Mouse (Mus musculus) forelimb bud, embryonic 11.5 days (tissue): ENCODE measurements at regions not wholly inside any gene's neighbourhood (a gene's known extent, or its start where the extent isn't known, plus 50 kb on each side); places are given as distances from the start of the nearest gene placed in this dataset.

ENCODE experiments used
- DNase-seq: peaks from one replicate; pipeline ENCODE4 v3.0.0-alpha.2; 2012; ENCODE audit warnings: low read depth, low spot score

DNA sequence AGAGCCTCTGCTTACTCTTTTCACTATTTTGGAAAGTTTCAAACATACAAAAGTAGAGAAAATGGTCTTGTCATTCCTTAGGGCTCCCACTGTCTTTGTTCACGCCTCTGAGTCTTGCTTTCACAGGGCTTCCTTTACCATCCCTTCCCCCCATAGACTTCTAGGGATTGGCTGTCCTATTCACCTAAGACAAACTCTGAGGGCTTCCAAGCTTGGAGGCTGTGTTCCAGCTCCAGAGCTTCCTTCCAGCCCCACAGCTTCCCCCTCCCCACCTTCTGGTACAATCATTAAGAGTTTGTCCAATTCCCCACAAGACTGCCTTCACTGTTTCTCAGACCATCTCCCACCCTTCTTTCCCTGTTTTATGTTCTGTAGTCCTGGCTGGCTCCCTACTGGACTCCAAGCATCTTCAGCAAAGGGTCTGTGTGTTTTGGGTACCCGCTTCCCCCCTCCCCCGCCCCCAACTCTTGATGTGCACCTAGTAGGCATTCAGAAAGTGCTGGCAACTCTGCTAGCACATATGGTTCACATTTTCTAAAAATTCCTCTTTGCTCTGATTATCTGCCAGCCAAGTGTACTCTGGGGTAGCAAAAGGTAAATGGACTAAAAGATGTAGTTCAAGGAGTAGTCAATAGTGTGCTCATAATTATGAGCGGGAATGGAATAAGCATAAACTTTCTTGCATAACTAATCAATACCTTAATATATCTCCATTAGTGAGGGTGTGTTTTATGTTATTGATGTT, 344.0 kb downstream of the Slc4a3 start:
- peak; percentile 58 for DNase-seq

GRCm38 (mm10) chr1:75890636-75891276, 344.7 kb downstream of the Slc4a3 start:
- no peak for DNase-seq

DNA sequence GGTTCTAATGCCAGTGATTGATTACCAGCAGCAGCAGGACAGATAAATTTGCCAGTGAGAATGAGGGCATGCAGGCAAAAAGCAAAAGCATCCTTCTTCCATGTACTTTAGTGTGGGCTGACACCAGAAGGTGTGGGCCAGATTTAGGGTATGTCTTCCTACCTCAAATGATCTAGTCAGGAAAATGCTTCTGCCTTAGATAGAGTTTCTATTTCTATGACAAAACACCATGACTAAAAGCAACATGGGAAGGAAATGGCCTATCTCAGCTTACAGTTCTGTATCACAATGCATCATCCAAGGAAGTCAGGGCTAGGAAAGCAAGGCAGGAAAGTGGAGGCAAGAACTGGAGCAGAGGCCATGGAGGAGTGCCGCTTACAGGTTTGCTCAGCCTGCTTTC, 349.5 kb downstream of the Slc4a3 start:
- DNase-seq, result no peak

DNA sequence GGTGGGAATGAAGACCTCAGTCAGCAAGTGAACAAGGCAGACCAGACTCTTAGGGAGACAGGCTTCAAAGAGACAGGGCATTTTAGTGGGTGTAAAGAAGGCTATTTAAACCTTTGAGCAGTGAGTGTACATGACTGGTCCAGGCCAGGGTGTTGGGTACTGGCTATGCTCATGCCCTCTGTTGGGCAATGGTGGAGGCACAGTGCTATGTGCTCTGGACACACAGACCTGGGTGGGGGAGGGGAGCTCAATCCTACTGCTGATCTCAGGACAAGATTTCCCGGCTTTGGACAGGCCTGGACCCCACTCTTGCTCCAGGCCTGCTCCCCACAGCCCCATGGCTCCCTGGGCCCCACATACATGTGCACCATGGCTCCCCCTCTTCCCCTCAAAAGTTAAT, 355.1 kb downstream of the Slc4a3 start:
- DNase-seq, result no peak

- DNase-seq, result no peak
Measured at GRCm38 (mm10) chr1:75905699-75906470, 359.8 kb downstream of the Slc4a3 start.

- DNase-seq, result no peak
Measured at GRCm38 (mm10) chr1:75915311-75915710, 369.2 kb downstream of the Slc4a3 start.

GRCm38 (mm10) chr1:75916181-75916580, 370.1 kb downstream of the Slc4a3 start:
- DNase-seq, result peak; percentile 26

DNA sequence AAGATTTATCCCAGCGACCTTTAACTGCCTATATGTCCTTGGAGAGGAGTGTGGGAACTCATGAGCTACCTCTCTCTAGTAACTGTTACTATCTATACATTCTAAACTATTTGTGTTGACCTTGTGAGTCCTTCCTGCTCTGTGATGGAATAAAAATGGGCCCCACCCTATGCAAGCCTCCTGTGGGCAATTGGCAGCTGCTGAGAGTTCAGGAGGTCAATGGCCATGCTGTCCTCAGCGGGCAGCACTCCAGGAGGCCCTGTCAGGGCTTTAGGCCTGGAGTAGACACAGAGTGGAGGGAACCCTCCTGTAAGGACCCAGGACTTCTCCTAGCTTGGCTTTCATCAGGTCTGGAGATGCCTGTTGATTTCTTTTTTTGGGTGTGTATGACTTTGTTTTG, 373.1 kb downstream of the Slc4a3 start:
- no peak for DNase-seq

- no peak for DNase-seq
Measured at GRCm38 (mm10) chr1:75925046-75925445, 379.0 kb downstream of the Slc4a3 start.

DNA sequence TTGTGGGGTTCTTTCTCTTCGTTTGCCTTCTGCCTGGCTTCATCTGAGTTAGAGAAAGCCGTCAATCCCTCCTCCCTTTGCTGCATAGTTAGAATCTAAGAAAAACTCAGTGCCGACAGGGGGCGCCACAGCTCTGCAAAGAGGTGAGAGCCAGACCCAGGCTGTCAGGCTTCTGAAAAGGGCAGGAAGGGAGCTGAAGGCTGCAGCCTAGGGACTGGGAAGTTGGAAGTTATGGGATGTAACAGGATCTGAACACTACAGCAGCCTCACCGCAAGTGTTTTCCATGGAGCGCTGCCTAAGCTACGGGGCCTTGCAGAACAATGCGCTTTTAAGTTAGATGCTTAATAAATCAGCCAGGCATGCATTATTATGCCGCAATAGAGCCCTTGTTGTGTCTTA, 379.7 kb downstream of the Slc4a3 start:
- peak; percentile 95 for DNase-seq

DNA sequence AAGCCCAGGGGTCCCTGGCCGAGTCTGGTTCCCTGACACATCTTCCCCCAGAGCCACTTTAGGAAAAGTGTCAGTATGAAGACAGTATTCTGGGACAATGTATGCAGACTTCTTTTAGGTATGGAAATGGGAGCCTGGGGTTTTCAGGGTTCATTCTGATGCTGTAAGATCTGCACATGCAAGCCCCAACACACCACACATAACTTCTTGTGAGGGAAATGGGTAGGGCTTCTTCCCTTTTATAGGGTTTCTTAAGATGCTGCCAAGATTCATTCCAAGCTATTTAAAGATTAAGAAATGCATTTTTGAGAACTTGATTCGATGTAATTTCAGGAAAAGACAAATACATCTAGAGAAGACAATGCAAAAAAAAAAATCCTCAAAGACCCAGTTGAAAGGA, 385.8 kb downstream of the Slc4a3 start:
- DNase-seq, result no peak

GRCm38 (mm10) chr1:75933831-75934230, 387.8 kb downstream of the Slc4a3 start:
- DNase-seq, result no peak

DNA sequence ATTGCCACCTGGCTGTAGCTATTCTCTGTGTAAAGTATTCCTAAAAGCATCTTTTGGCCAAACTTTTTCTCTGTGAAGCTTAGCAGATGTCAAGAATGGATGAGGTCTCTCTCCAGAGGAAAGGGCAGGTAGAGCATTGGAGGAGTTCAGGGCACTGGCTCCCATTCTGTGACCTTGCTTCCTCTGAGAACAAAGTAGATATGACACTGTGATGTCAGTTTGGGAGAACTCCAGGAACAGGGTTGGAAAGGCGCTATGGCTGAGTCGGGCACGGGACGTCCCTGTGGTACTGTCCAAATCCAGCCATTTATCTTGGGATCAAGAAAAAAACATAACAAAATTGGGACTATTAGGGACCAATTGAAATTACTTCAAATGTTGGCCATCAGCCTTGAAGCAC, 388.7 kb downstream of the Slc4a3 start:
- no peak for DNase-seq

DNA sequence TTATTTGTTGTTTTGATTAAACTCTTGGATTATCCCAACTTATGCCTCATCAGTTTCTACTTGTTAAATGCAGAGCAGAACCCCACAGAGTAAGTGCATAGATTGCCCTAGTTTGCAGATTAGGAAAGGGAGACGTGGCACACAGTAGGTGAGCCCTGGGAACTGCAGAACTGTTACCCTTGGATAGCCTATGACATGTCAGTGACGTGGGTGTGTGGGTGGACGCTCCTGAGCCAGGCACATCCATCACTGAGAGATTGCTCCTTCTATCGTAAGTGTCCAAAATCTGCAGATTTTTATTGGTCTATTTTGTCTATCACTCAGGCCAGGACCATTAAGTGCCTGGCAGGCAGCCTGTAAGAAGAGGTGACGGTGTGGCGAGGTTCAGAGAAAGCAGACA, 389.8 kb downstream of the Slc4a3 start:
- DNase-seq, result no peak

- DNase-seq, result no peak
Measured at GRCm38 (mm10) chr1:75936596-75936995, 390.5 kb downstream of the Slc4a3 start.

- no peak for DNase-seq
Measured at GRCm38 (mm10) chr1:75937331-75937730, 391.3 kb downstream of the Slc4a3 start.

DNA sequence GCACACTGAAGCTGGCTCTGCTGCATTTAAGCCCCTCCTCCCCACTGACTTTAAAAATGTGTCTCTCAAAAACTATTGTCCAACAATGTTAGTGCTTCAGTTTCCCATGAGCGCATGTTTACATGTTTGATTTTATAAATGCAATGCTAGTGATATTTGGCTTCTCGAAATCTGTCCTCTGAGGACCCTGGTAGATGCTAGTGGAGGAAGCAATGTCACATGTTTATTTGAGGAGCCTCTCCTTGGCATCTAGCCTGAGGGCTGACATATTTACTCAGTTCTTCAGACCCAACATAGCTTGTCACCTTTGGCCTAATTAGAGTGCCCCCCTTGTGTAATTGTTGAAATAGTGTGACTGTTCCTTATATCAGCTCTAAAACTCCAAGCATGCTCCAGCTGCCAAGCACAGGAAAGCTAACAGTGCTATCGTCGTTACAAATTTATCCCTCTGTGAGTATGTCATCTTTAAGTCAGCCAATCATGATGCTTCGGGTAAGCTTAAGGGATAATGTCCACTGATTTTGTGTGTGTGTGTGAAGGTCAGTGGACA, 400.3 kb downstream of the Slc4a3 start:
- DNase-seq, result no peak

- DNase-seq, result no peak
Measured at GRCm38 (mm10) chr1:75978203-75978986, 432.3 kb downstream of the Slc4a3 start.

GRCm38 (mm10) chr1:75983057-75983456, 437.0 kb downstream of the Slc4a3 start:
- peak; percentile 75 for DNase-seq

- peak; percentile 73 for DNase-seq
Measured at GRCm38 (mm10) chr1:75983487-75983886, 437.4 kb downstream of the Slc4a3 start.

DNA sequence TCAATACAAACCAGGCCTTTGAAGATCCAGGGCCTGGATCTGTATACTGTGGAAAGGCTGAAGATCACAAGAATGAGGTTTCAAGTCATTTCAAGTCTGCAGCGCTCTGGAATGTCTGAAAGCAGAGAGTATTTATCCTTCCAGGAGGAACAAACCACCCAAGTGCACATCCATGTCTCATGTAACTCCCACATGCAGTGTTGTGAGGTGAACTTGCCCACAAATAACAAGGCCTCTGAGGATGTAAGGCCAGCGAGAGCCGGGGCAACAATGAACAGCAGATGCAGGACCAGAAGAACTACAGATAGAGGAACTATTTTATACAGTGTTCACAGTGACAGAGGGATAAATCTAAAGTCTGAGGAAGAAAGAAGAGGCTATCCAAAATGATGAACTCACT, 442.4 kb downstream of the Slc4a3 start:
- DNase-seq, result no peak

DNA sequence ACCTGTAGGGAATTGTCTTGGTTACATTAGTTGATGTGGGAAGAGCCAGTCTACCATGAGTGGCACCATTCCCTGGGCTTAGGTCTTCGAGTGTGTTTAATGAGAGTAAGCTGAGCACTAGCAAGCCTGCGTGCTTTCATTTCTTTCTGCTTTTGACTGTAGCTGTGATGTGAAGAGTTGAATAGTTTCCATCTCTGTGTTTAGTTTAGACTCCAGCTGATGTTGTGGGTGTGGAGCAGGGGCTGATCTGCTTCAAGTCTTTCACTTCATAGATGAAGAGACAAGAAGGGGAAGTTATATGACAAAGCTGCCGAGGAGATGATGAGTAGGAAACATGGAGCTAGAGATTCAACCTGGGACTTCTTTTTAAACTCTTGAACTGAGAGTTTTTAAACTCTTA, 446.0 kb downstream of the Slc4a3 start:
- DNase-seq, result no peak
